Mouse (Mus musculus) splenic B cell, adult 2 months (primary cell): Measurements from ENCODE around the gene Rnf157.
"Not testable (repeated sequence)": the region's sequence is repeated elsewhere in the genome, so short reads cannot be mapped to it uniquely, and the experiment has no call there.

Experiments
- DNase-seq: peaks from one replicate; pipeline ENCODE4 v3.0.0-alpha.2; 2011; ENCODE audit warnings: low read depth, low spot score
- H3K27me3 ChIP-seq: 2 replicates; pipeline ENCODE4 v1.6.1; 2012; ENCODE audit warnings: mild to moderate bottlenecking, low read length, moderate library complexity, mixed read lengths; ENCODE audit not compliant: control insufficient read depth, poor library complexity, insufficient read depth, severe bottlenecking
- H3K36me3 ChIP-seq: 2 replicates; pipeline ENCODE4 v1.6.1; 2012; ENCODE audit warnings: mild to moderate bottlenecking, low read length, moderate library complexity, mixed read lengths; ENCODE audit not compliant: control insufficient read depth, poor library complexity, insufficient read depth, severe bottlenecking

The Rnf157 gene

DNA sequence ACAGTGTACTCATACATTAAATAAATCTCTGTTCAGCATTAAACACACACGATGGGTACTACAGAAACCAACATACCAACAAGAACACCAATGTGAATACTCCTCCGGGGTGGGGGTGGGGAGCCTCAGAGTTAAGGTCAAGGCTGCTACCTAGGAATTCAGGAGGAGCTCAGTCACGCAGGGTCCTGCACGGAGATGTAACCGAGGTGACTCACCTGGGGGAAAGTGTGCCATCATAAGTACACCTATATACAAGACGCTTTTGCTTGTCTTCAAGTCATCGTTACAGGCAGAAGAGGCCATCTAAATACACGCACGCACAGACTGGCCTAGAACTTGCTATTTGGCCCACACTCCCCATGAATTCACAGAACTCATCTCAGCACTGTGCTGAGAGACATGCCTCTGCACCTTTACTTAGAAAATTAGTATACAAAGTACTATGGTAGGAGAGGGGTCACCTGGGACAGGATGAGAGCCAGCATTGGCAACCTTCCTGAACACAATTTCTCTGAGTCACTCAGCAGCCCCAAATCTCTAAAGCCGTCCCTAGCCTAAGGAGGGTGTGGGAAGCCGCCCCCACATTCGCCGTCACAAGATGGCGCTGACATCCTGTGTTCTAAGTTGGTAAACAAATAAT lies 23.9 kb downstream of the Rnf157 start:
- Histone ChIP-seq H3K27me3 (no peaks in the 10 kb centered on the region), H3K36me3 (no peaks in the 10 kb centered on the region)
- peak; percentile 74 for DNase-seq

DNA sequence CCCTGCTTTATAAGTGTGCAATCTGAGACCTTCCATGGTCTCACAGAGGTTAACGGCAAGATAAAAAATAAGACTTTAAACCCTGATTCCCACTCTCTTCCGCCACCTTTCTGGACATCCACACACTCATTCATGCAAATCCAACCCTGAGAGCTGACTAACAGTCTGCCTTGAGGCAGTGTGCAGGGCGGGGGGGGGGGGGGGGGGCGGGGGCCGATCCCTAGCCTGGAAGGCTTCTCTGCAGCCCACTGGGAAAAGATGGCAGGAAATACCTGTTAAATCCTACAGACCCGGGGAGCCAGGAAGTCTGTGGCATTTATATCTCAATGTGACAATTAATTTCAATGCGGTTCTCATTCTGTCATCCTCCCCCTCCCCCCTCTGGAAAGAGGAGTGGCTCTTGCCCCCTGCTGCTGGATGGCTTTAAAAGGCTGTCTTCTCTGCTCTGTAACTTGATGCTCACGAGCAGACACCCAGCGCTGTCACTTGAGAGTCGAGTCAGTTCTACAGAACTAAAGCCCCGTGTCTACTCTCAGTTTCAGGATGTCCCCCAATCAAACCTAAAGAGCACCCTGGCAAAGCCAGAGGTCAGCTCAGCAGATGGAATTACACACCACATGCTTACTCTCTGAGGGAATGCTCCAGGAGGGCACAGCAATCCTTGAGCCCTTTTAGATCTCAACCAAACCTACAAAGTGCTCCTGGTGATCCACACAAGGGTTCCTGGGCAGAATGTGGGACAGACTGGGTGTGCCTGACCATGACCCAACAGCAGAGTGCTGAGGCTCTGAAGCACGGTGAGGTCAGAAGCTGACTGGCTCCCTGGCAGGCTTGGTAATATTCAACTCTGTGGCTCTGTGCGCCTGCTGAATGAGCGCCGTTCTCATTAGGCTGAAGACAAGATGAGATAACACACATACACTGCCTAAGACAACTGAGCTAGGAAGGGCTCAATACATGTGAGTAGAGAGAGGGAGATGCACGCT lies 25.5 kb downstream of the Rnf157 start:
- H3K36me3 ChIP-seq = no peaks in the 10 kb centered on the region; the same call in 1 of the 2 replicates
- no peak for DNase-seq

DNA sequence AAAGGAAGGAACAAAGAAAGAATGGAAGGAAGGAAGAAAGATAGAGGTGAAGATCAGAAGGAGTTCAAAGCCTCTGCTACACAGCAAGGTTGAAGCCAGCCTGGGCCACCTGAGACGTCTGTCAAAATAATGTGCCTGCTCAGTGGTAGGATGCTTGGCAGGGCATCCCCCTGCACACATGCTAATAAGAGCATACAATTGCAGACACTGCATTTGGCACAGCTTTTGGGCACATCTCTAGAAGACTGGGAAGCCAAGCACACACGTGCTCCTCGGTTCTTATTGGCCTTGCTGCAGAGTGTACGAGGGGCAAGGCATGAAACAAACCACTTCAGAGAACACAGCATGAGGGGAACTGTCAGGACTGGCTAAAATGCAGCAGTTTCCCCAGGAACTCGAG lies 26.8 kb downstream of the Rnf157 start:
- H3K27me3 ChIP-seq = no peaks in the 10 kb centered on the region
- no peak for DNase-seq
- no peaks in the 10 kb centered on the region; the same call in 1 of the 2 replicates for H3K36me3 ChIP-seq

More for the DNA sequence above, 25.5 kb downstream of the Rnf157 start:
- H3K27me3 ChIP-seq = no peaks in the 10 kb centered on the region

DNA sequence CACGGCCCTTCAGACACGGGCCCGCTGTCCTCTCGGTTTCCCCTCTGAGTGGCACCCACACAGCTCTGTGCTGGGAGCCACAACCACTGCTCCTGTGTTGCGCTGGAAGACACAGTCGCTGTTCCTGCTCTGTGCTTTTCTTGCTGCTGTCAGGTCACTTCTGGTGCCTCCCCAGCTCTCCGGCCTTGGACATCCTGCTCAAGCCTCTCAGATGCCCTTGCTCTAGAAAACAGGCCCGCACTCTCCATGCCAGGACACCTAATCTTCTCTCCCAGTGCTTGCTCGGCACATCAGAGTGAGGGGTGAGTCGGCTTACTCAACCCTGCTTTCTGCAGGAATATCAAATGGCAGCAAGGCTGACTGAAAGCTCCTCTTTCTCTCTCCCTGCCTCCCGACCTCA lies 28.7 kb downstream of the Rnf157 start:
- no peak for DNase-seq
- no peaks in the 10 kb centered on the region; the same call in 1 of the 2 replicates for H3K36me3 ChIP-seq
- no peaks in the 10 kb centered on the region for H3K27me3 ChIP-seq

DNA sequence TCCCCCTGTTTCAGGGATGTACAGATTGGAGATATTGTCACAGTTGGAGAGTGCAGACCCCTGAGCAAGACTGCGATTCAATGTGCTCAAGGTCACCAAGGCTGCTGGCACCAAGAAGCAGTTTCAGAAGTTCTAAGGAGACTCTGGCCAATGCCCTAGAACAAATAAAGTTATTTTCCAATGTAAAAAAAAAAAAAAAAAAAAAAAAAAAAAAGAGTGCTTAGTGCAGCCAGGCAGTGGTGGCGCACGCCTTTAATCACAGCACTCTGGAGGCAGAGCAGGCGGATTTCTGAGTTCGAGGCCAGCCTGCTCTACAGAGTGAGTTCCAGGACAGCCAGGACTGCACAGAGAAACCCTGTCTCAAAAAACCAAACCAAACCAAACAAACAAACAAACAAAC lies 29.8 kb downstream of the Rnf157 start:
- not testable (repeated sequence) for DNase-seq, H3K36me3 ChIP-seq, H3K27me3 ChIP-seq

DNA sequence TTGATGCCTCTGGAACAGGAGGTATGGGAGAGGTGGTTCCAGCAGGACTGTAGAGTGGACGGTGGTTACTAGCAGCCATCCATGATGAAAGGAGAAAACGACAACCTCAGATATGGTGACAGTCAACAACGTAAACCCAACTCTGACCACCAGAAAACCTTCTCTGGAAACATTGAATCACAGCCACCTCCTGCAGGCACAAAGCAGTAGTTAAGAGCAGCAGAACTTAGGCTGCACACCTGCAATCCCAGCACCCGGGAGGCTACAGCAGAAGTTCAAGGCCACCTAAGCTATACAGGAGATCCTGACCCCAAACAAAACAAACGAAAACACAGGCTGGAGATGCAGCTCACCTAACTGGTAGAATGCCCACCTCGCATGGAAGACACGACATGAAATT lies 32.1 kb downstream of the Rnf157 start:
- no peak for DNase-seq
- H3K36me3 ChIP-seq = no peaks in the 10 kb centered on the region; the same call in 1 of the 2 replicates
- no peaks in the 10 kb centered on the region for H3K27me3 ChIP-seq

DNA sequence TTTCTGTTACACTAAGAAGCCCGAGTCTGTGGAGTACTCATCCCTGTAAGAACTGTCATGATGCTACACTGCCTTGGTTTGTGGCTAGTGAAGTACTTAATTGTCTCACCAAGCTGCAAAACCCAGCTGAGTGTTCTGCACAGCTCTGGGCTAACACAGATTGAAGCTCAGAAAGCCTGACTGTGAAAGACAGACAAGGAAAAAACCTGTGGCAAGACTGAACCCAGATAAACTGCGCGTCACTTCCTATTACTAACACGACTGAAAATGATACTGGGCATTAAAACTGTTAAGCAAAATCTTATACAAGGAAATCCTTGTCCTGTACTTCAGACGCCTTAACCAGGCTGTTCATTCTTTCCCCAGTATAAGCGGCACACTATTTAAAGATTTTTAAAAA lies 33.3 kb downstream of the Rnf157 start:
- no peak for DNase-seq
- Histone ChIP-seq H3K36me3 (no peaks in the 10 kb centered on the region; the same call in 1 of the 2 replicates), H3K27me3 (no peaks in the 10 kb centered on the region)

DNA sequence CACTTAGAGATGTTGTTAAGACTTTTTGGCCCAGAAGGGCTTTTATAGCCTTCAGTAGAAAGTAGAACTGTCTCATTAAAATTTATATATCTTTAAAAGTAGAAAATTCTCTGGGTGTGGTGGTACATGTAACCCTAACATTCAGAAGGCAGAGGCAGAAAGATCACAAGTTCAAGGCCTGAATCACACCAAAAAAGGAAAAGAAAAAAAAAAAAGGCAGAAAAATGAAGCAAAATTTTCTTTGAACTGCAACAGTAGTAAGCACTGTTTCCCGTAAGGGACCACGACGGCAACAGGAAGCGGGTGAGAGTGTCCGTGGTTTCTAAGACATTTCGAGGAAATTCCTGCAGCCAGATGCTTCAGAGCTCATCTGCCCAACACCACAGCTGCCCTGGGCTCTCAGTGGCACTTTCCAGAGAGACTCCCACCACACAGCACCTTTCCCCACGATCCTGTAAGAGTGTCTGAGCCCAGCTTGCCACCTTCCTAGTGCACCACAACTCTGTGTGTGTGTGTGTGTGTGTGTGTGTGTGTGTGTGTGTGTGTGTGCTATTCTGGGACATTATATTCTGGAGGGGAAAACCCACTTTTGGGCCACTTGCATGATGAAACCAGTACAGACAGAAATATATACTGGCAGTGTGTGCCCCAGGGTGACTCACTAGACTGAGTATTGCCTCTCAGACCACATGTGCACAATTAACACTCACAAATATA lies 35.7 kb downstream of the Rnf157 start:
- H3K36me3 ChIP-seq = no peaks in the 10 kb centered on the region
- DNase-seq = peak; percentile 46

DNA sequence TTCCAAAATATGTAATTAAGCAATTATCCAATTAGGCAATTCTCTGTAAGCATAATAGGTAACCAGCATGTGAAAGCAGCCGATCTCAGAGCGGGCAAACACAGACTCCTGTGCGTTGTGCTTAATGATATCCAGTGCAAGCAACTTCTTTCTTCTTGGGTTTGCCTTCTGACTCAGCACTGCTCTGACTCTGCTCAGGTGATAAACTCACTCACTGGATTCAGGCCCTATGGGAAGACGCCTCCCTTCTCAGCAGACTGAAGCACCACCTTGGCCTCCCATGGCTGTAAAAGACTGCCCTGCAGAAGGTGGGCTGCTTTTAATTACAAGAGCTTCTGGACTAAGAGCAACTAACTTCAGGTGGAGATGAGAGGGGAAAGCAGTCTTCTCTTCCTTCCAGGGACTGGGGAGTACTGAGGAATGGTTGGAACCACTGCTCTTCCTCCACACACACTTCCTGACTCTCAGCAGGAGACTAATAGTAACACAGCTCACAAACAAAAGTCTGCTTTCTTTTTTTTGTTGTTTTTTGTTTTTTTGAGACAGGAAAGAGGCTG lies 40.9 kb downstream of the Rnf157 start:
- H3K27me3 ChIP-seq = no peaks in the 10 kb centered on the region
- no peak for DNase-seq
- H3K36me3 ChIP-seq = no peaks in the 10 kb centered on the region

More for the DNA sequence above, 35.7 kb downstream of the Rnf157 start:
- H3K27me3 ChIP-seq = no peaks in the 10 kb centered on the region

DNA sequence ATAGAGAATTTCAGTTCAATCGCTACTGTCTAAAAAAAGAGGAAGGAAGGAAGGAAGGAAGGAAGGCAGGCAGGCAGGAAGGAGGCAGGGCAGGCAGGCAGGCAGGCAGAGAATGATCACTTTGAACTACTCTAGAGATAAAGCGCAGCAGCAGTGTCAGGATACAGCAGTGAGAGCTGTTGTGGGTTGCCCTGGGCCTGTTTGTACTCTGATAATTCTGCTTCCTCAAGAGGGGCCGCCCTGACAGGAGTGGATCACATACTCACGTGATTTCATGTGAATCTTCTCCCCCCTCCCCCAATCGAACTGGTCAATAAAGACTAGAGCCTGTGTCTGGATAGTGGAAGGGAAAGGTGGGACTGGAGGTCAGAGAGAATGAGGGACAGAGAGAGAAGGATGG lies 43.2 kb downstream of the Rnf157 start:
- Histone ChIP-seq H3K36me3 (no peaks in the 10 kb centered on the region), H3K27me3 (no peaks in the 10 kb centered on the region)
- DNase-seq = peak; percentile 50

DNA sequence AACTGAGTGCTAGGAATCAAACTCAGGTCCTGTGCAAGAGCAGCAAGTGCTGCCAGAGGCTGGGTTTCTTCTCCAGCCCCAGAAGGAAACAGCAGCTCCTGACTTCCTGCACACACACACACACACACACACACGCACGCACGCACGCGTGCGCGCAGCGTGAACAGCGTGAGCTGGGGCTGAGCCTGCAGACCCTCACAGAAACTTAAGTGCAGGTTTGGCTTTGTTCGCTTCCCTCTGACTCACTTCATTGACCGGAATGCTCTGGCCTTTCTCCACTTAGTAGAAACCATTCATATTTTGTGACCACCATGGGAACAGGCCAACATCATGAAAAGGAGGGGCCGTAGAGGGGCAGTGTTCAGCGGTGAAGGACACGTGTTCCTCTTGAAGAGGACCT lies 43.8 kb downstream of the Rnf157 start:
- Histone ChIP-seq H3K36me3 (no peaks in the 10 kb centered on the region), H3K27me3 (no peaks in the 10 kb centered on the region)
- DNase-seq = peak; percentile 34

DNA sequence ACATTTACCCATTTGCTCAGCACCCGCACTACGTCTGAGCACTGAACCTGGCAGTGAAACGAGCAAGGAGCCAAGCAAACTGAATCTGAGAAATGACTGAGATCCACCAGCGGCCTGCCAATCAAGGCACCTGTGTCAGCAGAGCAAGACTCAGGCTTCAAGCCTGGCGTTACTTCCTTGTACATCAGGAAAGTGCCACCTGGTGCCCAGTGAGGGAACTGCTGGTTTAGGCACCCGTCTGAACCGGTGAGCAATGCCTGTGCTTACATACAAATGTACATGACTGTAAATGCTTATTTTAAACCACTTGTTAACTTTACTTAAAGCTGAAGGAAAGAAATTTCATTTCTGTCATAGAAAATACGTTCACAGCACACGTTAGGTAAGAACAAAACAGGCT lies 44.7 kb downstream of the Rnf157 start:
- no peaks in the 10 kb centered on the region for H3K27me3 ChIP-seq
- peak; percentile 93 for DNase-seq
- H3K36me3 ChIP-seq = no peaks in the 10 kb centered on the region

DNA sequence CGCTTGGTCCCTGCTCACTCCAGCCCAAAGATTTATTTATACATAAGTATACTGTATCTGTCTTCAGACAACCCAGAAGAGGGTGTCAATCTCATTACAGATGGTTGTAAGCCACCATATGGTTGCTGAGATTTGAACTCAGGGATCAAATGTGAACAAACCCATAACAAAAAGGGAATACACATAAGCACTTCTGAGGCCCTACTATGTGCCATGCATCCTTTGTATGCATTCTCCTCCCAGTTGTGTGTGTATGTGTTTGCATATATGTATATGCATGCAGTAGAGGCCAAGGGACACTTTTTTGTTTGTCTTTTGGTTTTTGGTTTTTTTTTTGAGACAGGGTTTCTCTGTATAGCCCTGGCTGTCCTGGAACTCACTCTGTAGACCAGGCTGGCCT lies 46.2 kb downstream of the Rnf157 start:
- H3K27me3 ChIP-seq = no peaks in the 10 kb centered on the region
- DNase-seq = no peak
- no peaks in the 10 kb centered on the region for H3K36me3 ChIP-seq

DNA sequence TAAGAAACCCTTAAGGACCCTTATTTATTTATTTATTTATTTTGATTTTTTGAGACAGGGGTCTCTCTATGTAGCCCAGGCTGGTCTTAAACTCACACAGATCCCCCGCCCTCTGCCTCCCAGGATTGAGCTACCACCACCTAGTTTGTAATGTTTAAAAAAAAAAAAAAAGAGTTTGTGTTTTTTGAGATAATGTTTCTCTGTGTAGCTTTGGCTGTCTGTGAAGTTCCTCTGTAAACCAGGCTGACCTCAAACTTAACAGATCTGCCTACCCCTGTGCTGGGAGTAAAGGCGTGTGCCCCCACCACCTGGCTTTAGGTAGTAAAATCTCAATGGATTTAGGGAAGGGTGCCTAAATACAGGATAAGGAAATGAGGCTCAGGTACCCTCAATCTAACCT lies 46.7 kb downstream of the Rnf157 start:
- no peaks in the 10 kb centered on the region for H3K27me3 ChIP-seq
- no peak for DNase-seq
- H3K36me3 ChIP-seq = no peaks in the 10 kb centered on the region
